Mouse (Mus musculus): ENCODE measurements at regions not wholly inside any gene's neighbourhood (a gene's known extent, or its start where the extent isn't known, plus 50 kb on each side); places are given as distances from the start of the nearest gene placed in this dataset.
A peak's percentile ranks its signal among the peaks of the same experiment; 100 is the strongest.

GRCm38 (mm10) chr11:71410582-71410981 lies 180.0 kb upstream of the Nlrp1b start:
- no peak for DNase-seq (ENCODE audit: low read depth, low spot score)

- no peak for DNase-seq (ENCODE audit: low read depth, low spot score)
Measured at GRCm38 (mm10) chr11:71411958-71412357, 181.4 kb upstream of the Nlrp1b start.

- DNase-seq (ENCODE audit: low read depth, low spot score), result no peak
Measured at GRCm38 (mm10) chr11:71414403-71415140, 184.0 kb upstream of the Nlrp1b start.

GRCm38 (mm10) chr11:71415451-71415850 lies 184.9 kb upstream of the Nlrp1b start:
- no peak for DNase-seq (ENCODE audit: low read depth, low spot score)

- DNase-seq (ENCODE audit: low read depth, low spot score), result no peak
Measured at GRCm38 (mm10) chr11:71422291-71422840, 191.8 kb upstream of the Nlrp1b start.

- DNase-seq (ENCODE audit: low read depth, low spot score), result no peak
Measured at GRCm38 (mm10) chr11:71423242-71423641, 192.7 kb upstream of the Nlrp1b start.

GRCm38 (mm10) chr11:71424879-71425278 lies 194.3 kb upstream of the Nlrp1b start:
- DNase-seq (ENCODE audit: low read depth, low spot score), result no peak

- DNase-seq (ENCODE audit: low read depth, low spot score), result peak; percentile 28
Measured at GRCm38 (mm10) chr11:71429739-71430138, 199.2 kb upstream of the Nlrp1b start.

- DNase-seq (ENCODE audit: low read depth, low spot score), result no peak
Measured at GRCm38 (mm10) chr11:71434241-71434640, 203.7 kb upstream of the Nlrp1b start.

- no peak for DNase-seq (ENCODE audit: low read depth, low spot score)
Measured at GRCm38 (mm10) chr11:71434886-71435285, 204.4 kb upstream of the Nlrp1b start.

GRCm38 (mm10) chr11:71435745-71436144 lies 205.2 kb upstream of the Nlrp1b start:
- no peak for DNase-seq (ENCODE audit: low read depth, low spot score)

GRCm38 (mm10) chr11:71436335-71436734 lies 205.8 kb upstream of the Nlrp1b start:
- DNase-seq (ENCODE audit: low read depth, low spot score), result no peak

GRCm38 (mm10) chr11:71436801-71437200 lies 206.3 kb upstream of the Nlrp1b start:
- no peak for DNase-seq (ENCODE audit: low read depth, low spot score)

GRCm38 (mm10) chr11:71439871-71440270 lies 209.3 kb upstream of the Nlrp1b start:
- peak; percentile 61 for DNase-seq (ENCODE audit: low read depth, low spot score)

GRCm38 (mm10) chr11:71440392-71440791 lies 209.9 kb upstream of the Nlrp1b start:
- DNase-seq (ENCODE audit: low read depth, low spot score), result no peak

- no peak for DNase-seq (ENCODE audit: low read depth, low spot score)
Measured at GRCm38 (mm10) chr11:71444056-71444455, 213.5 kb upstream of the Nlrp1b start.

GRCm38 (mm10) chr11:71446641-71447040 lies 216.1 kb upstream of the Nlrp1b start:
- no peak for DNase-seq (ENCODE audit: low read depth, low spot score)

GRCm38 (mm10) chr11:71447841-71448745 lies 217.6 kb upstream of the Nlrp1b start:
- no peak for DNase-seq (ENCODE audit: low read depth, low spot score)

- no peak for DNase-seq (ENCODE audit: low read depth, low spot score)
Measured at GRCm38 (mm10) chr11:71480094-71480493, 249.6 kb upstream of the Nlrp1b start.

- DNase-seq (ENCODE audit: low read depth, low spot score), result peak; percentile 67
Measured at GRCm38 (mm10) chr11:71497863-71498262, 251.9 kb upstream of the Wscd1 start.

GRCm38 (mm10) chr11:71498299-71498698 lies 251.4 kb upstream of the Wscd1 start:
- DNase-seq (ENCODE audit: low read depth, low spot score), result no peak

- no peak for DNase-seq (ENCODE audit: low read depth, low spot score)
Measured at GRCm38 (mm10) chr11:71502156-71502555, 247.6 kb upstream of the Wscd1 start.
